Mouse (Mus musculus) adrenal gland, adult (tissue): Measurements from ENCODE around the gene Ddx27.
A peak's percentile ranks its signal among the peaks of the same experiment; 100 is the strongest.
"Not testable (repeated sequence)": the region's sequence is repeated elsewhere in the genome, so short reads cannot be mapped to it uniquely, and the experiment has no call there.

ENCODE experiments used
- DNase-seq, 2 experiments: peaks; one replicate each; pipeline ENCODE4 v3.0.0; 2022 to 2023; ENCODE audit warnings: low spot score in 1 of 2; ENCODE audit not compliant: inconsistent age in 2 of 2

The Ddx27 gene

GRCm38 (mm10) chr2:167014702-167015381 lies at the start of gene Ddx27:
Ddx27 (plus strand) TSS chr2:167015193.
- DNase-seq = peak; percentile 93 to 97

GRCm38 (mm10) chr2:166973153-166973552 lies 41.8 kb upstream of the Ddx27 start:
- peak in 1 of 2 experiments; percentile 54 for DNase-seq

- no peak for DNase-seq
These were observed 40.7 kb upstream of the Ddx27 start for GRCm38 (mm10) chr2:166974177-166974872.

GRCm38 (mm10) chr2:166976356-166976755 lies 38.6 kb upstream of the Ddx27 start:
- DNase-seq = peak in 1 of 2 experiments; percentile 43

- DNase-seq = no peak
These were observed 37.5 kb upstream of the Ddx27 start for GRCm38 (mm10) chr2:166977490-166977889.

GRCm38 (mm10) chr2:166980161-166980560 lies 34.8 kb upstream of the Ddx27 start:
- no peak for DNase-seq

- DNase-seq = no peak
These were observed 31.6 kb upstream of the Ddx27 start for GRCm38 (mm10) chr2:166983351-166983894.

GRCm38 (mm10) chr2:166990861-166991260 lies 24.1 kb upstream of the Ddx27 start:
- no peak for DNase-seq

- DNase-seq = peak; percentile 34 to 67
These were observed 23.0 kb upstream of the Ddx27 start for GRCm38 (mm10) chr2:166991945-166992344.

GRCm38 (mm10) chr2:166995021-166995795 lies 19.8 kb upstream of the Ddx27 start:
- DNase-seq = peak; percentile 42 to 81

- peak; percentile 97 for DNase-seq
These were observed 19.0 kb upstream of the Ddx27 start, which contains the start of gene Stau1 for GRCm38 (mm10) chr2:166995796-166996532. Stau1 (minus strand) TSS chr2:166996299.

GRCm38 (mm10) chr2:166996533-166996894 lies 18.5 kb upstream of the Ddx27 start:
- no peak for DNase-seq

GRCm38 (mm10) chr2:167001486-167001885 lies 13.5 kb upstream of the Ddx27 start:
- DNase-seq = no peak

- peak; percentile 80 to 95 for DNase-seq
These were observed 10.7 kb upstream of the Ddx27 start for GRCm38 (mm10) chr2:167004099-167004854.

GRCm38 (mm10) chr2:167006355-167006754 lies 8.6 kb upstream of the Ddx27 start:
- no peak for DNase-seq

- no peak for DNase-seq
These were observed 7.9 kb upstream of the Ddx27 start for GRCm38 (mm10) chr2:167007001-167007491.

GRCm38 (mm10) chr2:167007565-167007964 lies 7.4 kb upstream of the Ddx27 start:
- DNase-seq = not testable (repeated sequence)

- DNase-seq = no peak
These were observed 5.5 kb upstream of the Ddx27 start for GRCm38 (mm10) chr2:167009483-167009882.

- DNase-seq = no peak
These were observed 4.4 kb upstream of the Ddx27 start for GRCm38 (mm10) chr2:167010546-167010945.

- DNase-seq = no peak
These were observed 357 bp downstream of the Ddx27 start for GRCm38 (mm10) chr2:167015382-167015718.
